ENCODE assay signal across 8 mouse cellular contexts in genomic region chr4:135018018-135018417, GRCm38 (mm10).
DNase-seq lines count a peak whose midpoint lies in the region; ATAC-seq lines count a peak whose summit lies in the region.

No protein-coding gene starts in this region.

- peak; percentile 22 to 33 for DNase-seq in cerebellum, postnatal 36 days
- peak; percentile 10 to 30 for DNase-seq in urinary bladder, adult 18-20 months (ENCODE audit: low spot score in 2 of 2)
- no peak for DNase-seq in urinary bladder, adult 2 months (ENCODE audit: low spot score)
- peak; percentile 54 to 65 for DNase-seq in kidney, postnatal 25 days
- DNase-seq in lung, postnatal 4 days, result peak; percentile 57 to 79
- DNase-seq in testis, postnatal 10 days (ENCODE audit: low spot score), result peak; percentile 78

- ATAC-seq in cerebellum, adult (ENCODE audit: insufficient number of reproducible peaks, low FRiP score, low TSS enrichment), result no peak
- 0 out of 2 replicates have a peak, but pooled peaks have one; percentile 33 for ATAC-seq in erythroid progenitor cell, adult 5-6 weeks (replicated peaks; ENCODE audit: low FRiP score, poor library complexity, severe bottlenecking)
